Mouse (Mus musculus): ENCODE measurements around the gene Gpr137b. TPM values are rescaled to one million over a fixed set of nuclear protein-coding genes. Genes with fewer than 3 reads are reported as not detected.
"Not testable (repeated sequence)": the region's sequence is repeated elsewhere in the genome, so short reads cannot be mapped to it uniquely, and the experiment has no call there.

Gene Gpr137b
- polyA plus RNA-seq, 1 experiment from 2014 or later: 30.1 TPM

DNA sequence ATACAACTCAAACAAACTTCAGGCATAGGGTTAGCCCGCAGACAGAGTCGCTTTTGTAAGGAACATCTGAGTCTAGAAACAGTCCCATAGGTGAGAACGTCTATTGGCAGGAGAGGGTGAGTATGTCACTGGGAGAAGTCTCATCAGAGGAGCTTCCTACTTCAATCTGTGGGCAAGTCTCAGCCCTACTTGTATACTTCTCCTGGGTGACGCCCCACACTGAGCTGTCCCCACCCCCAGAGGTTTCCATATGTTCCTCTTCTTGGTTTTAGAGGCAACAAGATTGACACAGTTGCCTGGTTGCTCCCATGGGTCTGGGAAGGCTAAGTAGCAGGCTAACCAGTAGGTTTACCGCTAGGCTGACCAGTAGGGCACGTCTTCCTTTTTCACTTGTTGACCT lies 10.0 kb upstream of the Gpr137b start:
- not testable (repeated sequence) for H3K36me3 ChIP-seq; H3K27ac ChIP-seq; H3K9ac ChIP-seq; H3K4me2 ChIP-seq (replicated peaks); H3K9me3 ChIP-seq (replicated peaks); H3K4me3 ChIP-seq; H3K27me3 ChIP-seq; H3K4me1 ChIP-seq; ATAC-seq (ENCODE audit: low FRiP score)
- 82% methylated on average over 6 of the region's 6 CpGs for WGBS

DNA sequence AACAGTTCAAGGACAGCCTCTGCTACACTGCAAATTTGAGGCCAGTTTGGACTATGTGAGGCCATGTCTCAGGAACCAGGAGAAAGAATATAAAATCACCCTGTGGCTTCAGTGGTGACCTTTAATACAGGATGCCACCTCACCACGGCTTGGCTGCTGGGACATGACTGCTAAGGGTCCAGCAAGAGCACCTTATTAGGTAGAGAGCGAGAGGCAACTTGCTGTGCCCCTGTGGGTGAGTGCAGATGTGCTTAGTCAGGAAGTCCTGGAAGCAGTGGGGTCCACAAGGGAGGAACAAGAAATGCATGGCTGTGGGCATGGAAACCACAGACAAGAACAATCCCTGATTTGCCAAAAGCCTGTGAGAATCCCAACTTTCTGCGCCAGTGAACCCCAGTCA lies 9.6 kb upstream of the Gpr137b start:
- H3K4me1 ChIP-seq; H3K36me3 ChIP-seq; H3K27ac ChIP-seq; H3K9ac ChIP-seq; ATAC-seq (ENCODE audit: low FRiP score); H3K27me3 ChIP-seq; H3K4me3 ChIP-seq; H3K9me3 ChIP-seq (replicated peaks); H3K4me2 ChIP-seq (replicated peaks): not testable (repeated sequence)
- WGBS: 89% methylated on average over 3 of the region's 3 CpGs

DNA sequence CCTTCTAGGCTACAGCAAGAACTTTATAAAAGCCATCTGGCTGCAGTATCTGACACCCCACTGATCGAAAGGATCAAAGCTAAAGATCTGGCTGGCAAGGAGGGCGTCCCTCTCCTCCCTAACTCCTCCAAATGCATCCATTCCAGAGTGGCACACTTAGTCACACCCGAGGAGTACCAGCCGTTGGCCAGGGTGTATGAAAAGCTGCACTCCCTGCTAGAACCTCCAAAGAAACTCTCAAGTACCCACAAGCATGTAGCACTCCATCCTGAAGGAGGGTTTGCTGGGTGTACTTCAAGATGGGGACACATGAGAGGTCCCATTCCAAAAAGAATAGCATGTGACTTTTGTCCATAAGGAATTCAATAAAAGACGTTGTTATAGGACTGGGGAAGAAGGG lies 9.0 kb upstream of the Gpr137b start:
- not testable (repeated sequence) for H3K9ac ChIP-seq; H3K27me3 ChIP-seq; H3K4me2 ChIP-seq (replicated peaks); H3K36me3 ChIP-seq; H3K27ac ChIP-seq; ATAC-seq (ENCODE audit: low FRiP score); H3K4me1 ChIP-seq; H3K4me3 ChIP-seq; H3K9me3 ChIP-seq (replicated peaks)
- WGBS: 82% methylated on average over 5 of the region's 5 CpGs

DNA sequence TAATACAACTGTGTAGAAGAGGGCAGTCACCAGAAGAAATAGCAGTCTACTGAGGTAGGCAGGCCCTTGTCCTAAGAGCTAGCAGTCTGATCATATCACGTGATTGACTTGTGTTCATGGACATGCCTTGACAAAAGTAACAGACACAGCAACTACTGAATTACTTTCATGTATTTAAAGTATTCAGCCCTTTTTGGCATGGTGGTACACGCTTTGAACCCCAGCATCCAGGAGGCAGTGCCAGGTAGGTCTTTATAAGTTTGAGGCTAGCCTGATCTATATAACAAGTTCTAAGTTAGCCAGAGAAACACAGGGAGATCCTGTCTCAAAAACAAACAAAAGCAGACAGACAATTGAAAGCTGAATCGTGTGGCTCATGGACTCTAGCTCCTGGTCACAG lies 7.0 kb upstream of the Gpr137b start:
- not testable (repeated sequence) for H3K36me3 ChIP-seq; H3K9me3 ChIP-seq (replicated peaks); H3K27ac ChIP-seq; H3K4me2 ChIP-seq (replicated peaks); H3K4me1 ChIP-seq; H3K9ac ChIP-seq; H3K4me3 ChIP-seq; ATAC-seq (ENCODE audit: low FRiP score); H3K27me3 ChIP-seq
- WGBS: 85% methylated on average over 3 of the region's 3 CpGs

DNA sequence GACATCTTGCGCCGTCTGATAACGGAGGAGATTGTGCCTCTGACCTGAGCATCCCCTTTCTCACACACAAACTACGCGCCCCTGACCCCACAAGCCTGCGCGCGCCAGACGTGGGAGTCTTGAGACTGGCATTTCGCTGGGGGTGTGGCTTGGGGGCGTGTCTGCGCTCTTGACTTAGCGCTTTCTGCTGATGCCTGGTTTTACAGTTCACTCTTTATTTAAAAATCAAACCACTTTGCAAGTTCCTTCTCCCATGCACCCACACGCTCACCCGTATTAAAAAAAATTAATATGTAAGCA lies 232 bp upstream of the Gpr137b start:
- H3K36me3 ChIP-seq: not testable (repeated sequence)

DNA sequence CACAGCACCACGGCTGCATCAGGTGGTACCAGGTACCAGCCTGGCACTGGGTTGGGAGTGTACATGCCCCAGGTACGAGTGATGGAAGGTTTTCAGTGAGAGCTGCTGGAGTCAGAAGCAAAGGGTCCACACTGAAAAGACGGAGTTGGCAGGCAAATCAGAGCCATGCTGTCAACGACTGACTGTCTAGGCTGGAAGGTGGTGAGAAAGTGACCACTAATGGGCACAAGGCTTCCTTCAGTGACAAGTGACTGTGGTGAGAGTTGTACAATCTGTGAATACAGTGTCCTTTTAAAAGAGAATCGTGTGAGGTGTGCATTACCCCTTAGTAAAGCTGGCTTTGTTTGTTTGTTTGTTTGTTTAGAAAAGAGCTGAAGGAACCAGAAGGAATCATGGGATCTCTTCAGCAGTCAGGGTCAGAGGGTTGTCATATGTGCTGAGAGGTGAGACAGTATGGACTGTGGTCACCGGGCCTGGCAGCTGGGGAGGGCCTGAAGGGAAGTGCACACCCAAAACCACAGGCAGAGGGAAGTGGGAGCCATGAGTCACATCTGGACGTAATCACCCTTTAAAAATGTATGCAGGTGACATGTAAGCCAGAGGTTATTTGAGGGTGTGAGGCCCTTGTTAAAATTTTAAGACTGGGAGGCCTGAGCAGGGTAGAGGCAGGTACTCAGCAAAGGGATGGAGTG lies 15.5 kb downstream of the Gpr137b start:
- H3K4me1 ChIP-seq; H3K9me3 ChIP-seq (replicated peaks); ATAC-seq (ENCODE audit: low FRiP score); H3K4me3 ChIP-seq; H3K27ac ChIP-seq; H3K27me3 ChIP-seq; H3K36me3 ChIP-seq; H3K4me2 ChIP-seq (replicated peaks); H3K9ac ChIP-seq: not testable (repeated sequence)
- 67% methylated on average over 1 of the region's 7 CpGs for WGBS

More for the DNA sequence above, 232 bp upstream of the Gpr137b start:
- H3K9ac ChIP-seq; H3K27ac ChIP-seq; H3K9me3 ChIP-seq (replicated peaks); H3K4me1 ChIP-seq; H3K27me3 ChIP-seq: not testable (repeated sequence)
- ATAC-seq (ENCODE audit: low FRiP score): peak; percentile 74; the same call in 1 of the 2 replicates
- Histone ChIP-seq H3K4me2 (replicated peaks) (peak overlapping the region; percentile 48), H3K4me3 (peak overlapping the region; percentile 33)
- WGBS: under 1% methylated on average over 15 of the region's 15 CpGs

DNA sequence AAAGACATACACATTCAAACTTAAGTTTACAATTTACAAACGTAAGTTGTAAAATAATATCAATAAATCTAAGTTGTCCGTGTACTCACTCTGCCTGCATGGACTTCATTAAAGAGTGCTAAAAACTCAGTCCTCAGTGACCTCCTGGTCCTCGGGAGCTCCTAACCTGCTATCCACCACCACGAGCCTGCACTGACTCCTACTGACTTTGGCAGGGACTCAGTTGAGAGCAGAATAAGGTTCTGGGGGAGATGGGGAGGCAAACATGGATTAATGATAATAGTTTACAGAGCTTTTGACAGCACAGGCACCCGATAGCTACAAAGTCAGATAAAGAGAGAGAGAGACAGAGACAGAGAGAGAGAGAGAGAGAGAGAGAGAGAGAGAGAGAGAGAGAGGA lies 16.6 kb downstream of the Gpr137b start:
- Histone ChIP-seq H3K9ac (no peak overlapping the region), H3K9me3 (replicated peaks) (no peaks in the 10 kb centered on the region), H3K4me3 (no peak overlapping the region), H3K27me3 (no peaks in the 10 kb centered on the region), H3K4me2 (replicated peaks) (no peak overlapping the region), H3K4me1 (no peaks in the 10 kb centered on the region), H3K27ac (no peak overlapping the region), H3K36me3 (no peaks in the 10 kb centered on the region)
- ATAC-seq (ENCODE audit: low FRiP score): no peak
- 92% methylated on average over 5 of the region's 5 CpGs for WGBS

DNA sequence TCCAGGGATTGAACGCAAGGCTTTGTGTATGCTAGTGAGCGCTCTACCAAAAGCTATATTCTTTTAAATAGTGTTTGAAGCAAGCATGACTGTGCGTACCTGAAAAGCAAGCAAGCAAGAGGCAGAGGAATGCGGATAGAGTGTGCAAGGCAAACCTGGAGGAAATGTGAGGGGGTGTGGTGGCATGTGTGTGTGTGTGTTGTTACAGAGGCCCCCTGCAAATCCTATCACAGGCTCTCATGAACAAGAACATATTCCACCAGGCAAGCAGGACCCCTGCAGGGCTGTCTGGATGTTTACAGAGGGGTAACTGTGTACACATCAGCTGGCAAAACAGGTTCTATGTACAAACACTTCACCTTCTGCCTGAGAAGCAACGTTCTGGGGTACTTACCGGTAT lies 19.8 kb downstream of the Gpr137b start:
- not testable (repeated sequence) for H3K9me3 ChIP-seq (replicated peaks); H3K27ac ChIP-seq; ATAC-seq (ENCODE audit: low FRiP score); H3K4me3 ChIP-seq; H3K4me1 ChIP-seq; H3K36me3 ChIP-seq; H3K4me2 ChIP-seq (replicated peaks); H3K27me3 ChIP-seq; H3K9ac ChIP-seq
- 94% methylated on average over 6 of the region's 6 CpGs for WGBS

DNA sequence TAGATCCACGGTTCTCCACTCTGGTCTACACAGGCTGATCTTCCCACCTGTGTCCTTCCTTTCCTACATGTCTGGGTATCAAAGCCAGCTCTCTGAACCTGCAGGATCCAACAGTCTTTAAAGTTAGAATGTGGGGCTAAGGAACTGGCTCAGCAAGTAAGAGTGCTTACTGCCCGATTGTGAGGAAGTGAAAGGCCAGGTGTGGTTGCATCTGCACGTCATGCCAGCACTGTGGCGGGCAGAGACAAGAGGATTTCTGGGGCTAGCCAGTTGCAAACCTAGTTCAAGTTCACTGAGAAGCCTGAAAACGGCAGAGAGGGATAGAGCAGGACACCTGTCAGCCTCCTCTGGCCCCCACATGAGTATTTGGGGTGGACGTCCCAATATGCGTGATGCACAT lies 22.4 kb downstream of the Gpr137b start:
- H3K9me3 ChIP-seq (replicated peaks); H3K9ac ChIP-seq; ATAC-seq (ENCODE audit: low FRiP score); H3K4me2 ChIP-seq (replicated peaks); H3K27me3 ChIP-seq; H3K4me1 ChIP-seq; H3K27ac ChIP-seq; H3K36me3 ChIP-seq; H3K4me3 ChIP-seq: not testable (repeated sequence)
- WGBS: 98% methylated on average over 7 of the region's 7 CpGs

DNA sequence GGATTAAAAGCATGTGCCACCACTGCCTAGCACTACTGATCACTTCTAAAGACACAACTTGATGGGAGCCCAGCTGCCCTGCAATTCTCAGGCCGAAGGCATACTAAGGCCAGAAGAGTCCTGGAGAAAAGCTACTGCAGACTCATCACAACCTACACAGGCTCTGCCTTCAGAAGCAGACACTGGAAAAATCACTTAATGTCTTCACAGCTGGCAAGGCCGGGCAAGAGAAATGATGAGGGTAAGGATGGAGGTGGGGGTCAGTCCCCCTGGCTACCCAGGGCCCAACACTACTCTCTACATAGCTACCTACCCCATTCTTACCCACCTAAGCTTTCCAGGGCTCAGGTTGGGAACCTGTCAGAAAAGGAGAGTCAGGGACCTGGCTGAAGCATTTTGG lies 27.4 kb downstream of the Gpr137b start:
- H3K4me2 ChIP-seq (replicated peaks); H3K4me1 ChIP-seq; H3K27me3 ChIP-seq; H3K4me3 ChIP-seq; H3K27ac ChIP-seq; H3K9ac ChIP-seq; ATAC-seq (ENCODE audit: low FRiP score); H3K9me3 ChIP-seq (replicated peaks): not testable (repeated sequence)
- WGBS: 97% methylated on average over 2 of the region's 2 CpGs
- peaks cover 38% of the 10 kb centered on the region for H3K36me3 ChIP-seq

DNA sequence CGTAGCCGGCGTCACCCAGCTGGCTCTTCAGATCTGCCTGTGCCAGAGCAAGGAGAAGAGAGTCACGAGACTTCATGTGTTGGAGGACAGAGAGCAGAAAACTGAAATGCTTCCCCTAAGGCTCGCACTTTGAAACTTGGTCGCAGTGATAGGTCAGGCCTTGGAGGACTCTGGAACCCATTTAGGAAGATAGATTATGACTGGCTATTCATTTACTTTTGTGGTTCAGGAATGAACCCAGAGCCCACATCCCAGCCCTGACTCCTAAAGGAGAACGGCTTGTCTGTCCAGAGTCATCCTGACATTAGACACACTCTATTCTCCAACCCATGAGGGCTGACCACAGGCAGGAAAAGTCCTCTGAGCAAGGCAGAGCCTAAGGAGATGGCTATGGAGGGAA lies 30.3 kb downstream of the Gpr137b start:
- H3K36me3 ChIP-seq: peaks cover 40% of the 10 kb centered on the region
- not testable (repeated sequence) for ATAC-seq (ENCODE audit: low FRiP score); H3K4me3 ChIP-seq

DNA sequence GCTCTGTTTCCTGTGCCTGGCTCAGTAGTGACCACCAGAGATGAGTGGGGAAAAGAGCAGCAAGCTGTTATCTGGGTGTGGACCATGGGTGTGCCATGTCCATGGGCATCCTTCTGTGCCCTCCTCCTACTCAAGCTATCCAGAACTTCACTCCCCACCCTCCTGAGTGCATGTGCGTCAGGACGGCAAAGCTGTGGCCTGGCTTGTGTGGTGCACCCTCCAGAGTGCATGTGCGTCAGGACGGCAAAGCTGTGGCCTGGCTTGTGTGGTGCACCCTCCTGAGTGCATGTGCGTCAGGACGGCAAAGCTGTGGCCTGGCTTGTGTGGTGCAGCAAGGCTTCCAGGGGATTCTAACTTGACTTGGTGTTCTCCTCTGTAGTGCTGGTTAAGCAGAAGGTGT lies 31.6 kb downstream of the Gpr137b start:
- H3K27me3 ChIP-seq; ATAC-seq (ENCODE audit: low FRiP score); H3K4me2 ChIP-seq (replicated peaks); H3K27ac ChIP-seq; H3K9ac ChIP-seq; H3K4me3 ChIP-seq; H3K4me1 ChIP-seq; H3K9me3 ChIP-seq (replicated peaks): not testable (repeated sequence)
- WGBS: 94% methylated on average over 6 of the region's 6 CpGs
- peaks cover 43% of the 10 kb centered on the region for H3K36me3 ChIP-seq

More for the DNA sequence above, 30.3 kb downstream of the Gpr137b start:
- not testable (repeated sequence) for H3K9ac ChIP-seq; H3K9me3 ChIP-seq (replicated peaks); H3K4me2 ChIP-seq (replicated peaks); H3K27ac ChIP-seq; H3K27me3 ChIP-seq; H3K4me1 ChIP-seq
- 94% methylated on average over 7 of the region's 7 CpGs for WGBS

DNA sequence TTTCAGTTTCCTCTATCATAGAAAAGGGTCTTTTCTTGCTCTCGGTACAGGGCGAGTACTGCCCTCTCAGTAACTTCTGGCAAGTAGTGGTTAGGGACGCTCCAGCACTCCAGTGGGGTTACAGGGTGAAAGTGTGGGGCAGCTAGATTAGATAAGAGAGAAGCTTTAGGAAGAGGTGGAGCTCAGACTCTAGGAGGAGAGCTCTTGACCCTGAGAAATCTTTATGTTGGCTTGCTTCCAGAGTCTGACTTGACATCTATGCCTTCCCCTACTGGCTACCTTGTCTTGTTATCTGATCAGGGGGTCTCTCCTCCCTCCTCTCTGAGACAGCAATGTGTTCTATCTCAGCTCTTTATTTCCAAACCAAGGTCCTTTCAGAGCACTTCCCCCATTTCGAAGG lies 33.8 kb downstream of the Gpr137b start:
- peaks cover 31% of the 10 kb centered on the region for H3K36me3 ChIP-seq
- H3K4me2 ChIP-seq (replicated peaks); H3K9ac ChIP-seq; H3K9me3 ChIP-seq (replicated peaks); H3K27me3 ChIP-seq; ATAC-seq (ENCODE audit: low FRiP score); H3K27ac ChIP-seq; H3K4me1 ChIP-seq; H3K4me3 ChIP-seq: not testable (repeated sequence)
- WGBS: 91% methylated on average over 4 of the region's 4 CpGs

Measured in hindbrain, embryonic 12.5 days (tissue).